Mouse (Mus musculus) NIH3T3 (cell line): Measurements from ENCODE around the gene Itm2b.

Source experiments
- DNase-seq: peaks from one replicate; pipeline ENCODE4 v3.0.0-alpha.2; 2012; ENCODE audit warnings: low read depth

Itm2b gene

DNA sequence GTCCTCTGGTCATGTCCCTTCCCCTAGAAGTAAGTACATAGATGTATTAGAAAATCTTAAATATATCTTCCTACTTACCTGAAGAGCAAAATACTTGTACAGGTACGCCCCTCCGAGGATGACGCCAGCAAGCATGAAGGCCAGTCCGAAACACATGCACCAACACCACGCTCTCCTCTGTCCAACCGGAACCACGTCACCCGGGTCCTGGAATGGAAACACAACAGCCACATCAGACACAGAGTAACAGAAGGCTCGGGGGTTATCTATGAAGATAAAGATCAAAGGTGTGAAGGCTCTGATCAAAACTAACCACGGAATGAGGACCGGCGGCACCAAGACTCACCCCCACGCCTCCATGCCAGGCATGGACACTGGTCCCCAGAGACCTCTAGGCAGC lies 16.9 kb downstream of the Itm2b start:
- no peak for DNase-seq

- no peak for DNase-seq
Observed at GRCm38 (mm10) chr14:73366278-73366677, 18.8 kb downstream of the Itm2b start.

- DNase-seq = no peak
Observed at GRCm38 (mm10) chr14:73363782-73364181, 21.3 kb downstream of the Itm2b start.

GRCm38 (mm10) chr14:73354700-73355099 lies 30.4 kb downstream of the Itm2b start:
- no peak for DNase-seq

DNA sequence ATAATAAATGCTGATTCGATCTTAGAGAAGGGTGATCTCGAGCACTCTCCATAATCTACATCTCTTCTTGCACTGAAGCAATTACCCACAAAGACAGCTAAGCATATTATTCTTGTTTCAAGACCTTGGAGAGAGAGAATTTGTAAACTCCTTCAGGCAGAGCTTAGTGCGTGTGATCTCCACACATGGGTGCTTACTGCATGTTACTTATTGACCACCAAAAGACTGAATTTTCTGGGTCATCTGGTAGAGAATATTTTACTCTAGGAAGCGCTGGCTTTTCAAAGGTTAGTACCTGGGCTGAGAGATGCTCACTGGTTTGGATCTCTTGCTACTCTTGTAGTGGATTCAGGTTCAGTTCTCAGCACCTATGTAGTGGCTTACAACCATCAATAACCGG lies 34.0 kb downstream of the Itm2b start:
- no peak for DNase-seq

DNA sequence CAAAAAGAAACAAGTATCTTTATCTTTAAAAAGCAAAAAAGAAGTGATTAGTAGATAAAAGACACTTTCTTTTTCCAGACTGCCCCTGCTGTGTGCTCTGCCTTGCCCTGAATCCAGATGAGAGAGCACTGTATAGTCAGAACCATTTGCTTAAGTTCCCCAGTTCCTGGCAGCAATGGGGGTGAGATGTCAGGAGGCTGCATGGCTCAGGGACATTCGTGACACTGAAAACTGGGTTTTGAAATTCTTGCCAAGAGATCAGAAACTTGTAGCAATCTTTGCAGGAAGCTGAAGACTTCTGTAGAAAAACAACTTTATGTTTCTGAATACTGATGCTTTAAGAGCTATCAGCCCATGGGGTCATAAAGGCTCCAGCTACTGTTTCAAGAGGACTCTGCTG lies 35.1 kb downstream of the Itm2b start:
- no peak for DNase-seq

- DNase-seq = no peak
Observed at GRCm38 (mm10) chr14:73349061-73349670, 35.9 kb downstream of the Itm2b start.

- DNase-seq = no peak
Observed at GRCm38 (mm10) chr14:73347302-73347701, 37.8 kb downstream of the Itm2b start.

DNA sequence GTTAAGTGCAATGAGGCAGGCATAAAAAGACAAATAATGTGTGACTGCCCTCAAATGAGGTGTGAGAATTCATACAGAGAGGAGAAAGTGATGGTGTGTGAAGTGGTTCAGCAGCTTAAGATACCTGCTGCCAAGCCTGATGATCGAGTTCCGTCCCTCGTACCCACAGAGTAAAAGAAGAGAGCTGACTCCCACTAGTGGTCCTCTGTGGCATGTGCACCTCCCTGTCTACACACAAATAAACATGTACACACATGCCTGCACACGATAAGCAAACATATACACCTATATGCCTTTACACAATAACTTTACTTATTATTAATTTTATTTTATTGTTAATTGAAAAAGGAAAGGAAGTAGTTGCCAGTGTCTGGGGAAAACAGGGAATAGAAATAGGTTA lies 39.5 kb downstream of the Itm2b start:
- no peak for DNase-seq

DNA sequence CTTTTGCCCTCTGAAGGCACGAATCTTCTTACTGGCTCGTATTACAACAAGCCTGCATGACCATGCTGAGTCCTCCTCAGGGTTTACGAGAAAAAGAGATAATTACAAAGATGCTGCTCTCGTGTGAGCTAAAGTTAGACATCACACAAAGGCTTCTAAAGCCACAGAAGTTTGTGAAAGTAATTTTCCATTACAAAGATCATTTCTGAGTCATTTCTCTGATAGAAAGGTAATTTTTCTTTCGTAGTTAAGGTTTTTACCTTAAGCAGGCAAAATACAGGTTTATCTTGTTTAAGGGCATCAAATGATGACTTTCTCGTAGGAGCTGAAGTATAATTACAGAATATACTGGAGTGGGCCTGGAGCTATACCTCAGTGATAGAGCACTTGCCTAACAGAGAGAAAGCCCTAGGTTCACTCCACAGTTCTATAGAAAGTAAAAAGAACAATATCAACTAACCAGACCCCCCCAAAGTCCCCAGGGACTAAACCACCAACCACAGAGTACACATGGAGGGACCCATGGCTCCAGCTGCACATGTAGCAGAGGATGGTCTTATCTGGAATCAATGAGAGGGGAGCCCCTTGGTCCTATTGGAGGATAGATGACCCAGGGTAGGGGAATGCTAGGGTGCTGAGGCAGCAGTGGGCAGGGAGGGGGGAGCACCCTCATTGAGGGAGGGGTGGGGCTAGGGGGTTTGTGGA lies 44.9 kb downstream of the Itm2b start:
- DNase-seq = no peak

DNA sequence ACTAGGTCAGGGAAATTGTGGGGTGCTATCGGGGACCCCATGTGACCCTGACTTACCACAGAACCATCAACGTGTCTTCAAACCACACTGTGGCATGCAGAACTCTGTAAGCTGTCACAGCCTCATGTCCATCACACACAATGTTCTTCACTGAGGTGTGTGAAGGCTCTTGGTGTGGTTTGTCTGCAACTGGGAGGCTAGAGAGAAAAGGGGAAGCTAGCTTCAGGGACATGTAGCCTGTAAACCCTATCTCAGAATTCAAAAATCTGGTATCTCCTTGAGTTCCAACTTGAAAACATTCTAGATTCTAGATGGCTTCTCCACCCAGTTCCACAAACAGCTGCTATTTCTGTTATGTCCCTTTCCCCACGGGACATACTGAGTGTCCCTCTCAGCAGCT lies 45.5 kb downstream of the Itm2b start:
- no peak for DNase-seq

- DNase-seq = no peak
Observed at GRCm38 (mm10) chr14:73336316-73337080, 48.6 kb downstream of the Itm2b start.

DNA sequence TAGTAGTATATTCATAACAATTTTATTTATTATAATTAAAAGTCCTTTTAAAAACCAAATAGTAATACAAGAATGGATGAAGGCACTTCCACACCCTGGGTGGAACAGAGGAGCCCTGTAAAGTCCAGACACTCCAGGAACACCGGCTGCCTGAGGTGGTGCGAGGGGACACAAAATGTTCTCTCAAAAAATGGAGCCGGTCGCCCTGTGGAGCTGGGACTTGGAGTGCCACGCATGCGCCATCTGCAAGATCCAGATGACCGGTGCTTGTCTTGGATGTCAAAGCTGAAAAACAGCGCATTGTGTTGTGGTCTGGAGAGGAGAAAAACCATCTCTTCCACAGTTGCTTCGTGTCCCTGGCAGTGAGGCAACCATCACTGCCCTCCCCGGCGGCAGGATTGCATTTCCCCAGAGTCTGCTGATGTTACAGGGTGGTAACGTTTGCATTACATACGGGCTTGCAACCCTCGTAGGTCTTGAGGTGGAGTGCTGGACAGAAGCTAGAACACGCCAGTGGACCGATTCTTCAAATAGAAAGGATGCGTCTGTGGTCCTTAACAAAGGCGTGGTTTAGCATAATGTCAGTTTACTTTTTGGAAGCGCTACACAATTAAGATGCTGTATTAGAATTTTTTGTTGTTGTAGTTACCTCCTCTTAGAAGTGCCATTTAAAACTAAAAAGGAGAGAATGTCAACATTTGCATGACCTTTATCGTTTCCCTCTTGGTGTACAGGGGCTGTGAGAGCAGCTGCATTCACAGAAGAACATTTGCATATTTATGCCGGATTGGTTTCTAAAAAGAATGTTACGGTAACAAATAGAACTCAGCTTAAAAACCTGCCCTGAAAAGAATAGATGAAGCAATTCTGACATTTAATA lies 49.9 kb downstream of the Itm2b start:
- DNase-seq = no peak

DNA sequence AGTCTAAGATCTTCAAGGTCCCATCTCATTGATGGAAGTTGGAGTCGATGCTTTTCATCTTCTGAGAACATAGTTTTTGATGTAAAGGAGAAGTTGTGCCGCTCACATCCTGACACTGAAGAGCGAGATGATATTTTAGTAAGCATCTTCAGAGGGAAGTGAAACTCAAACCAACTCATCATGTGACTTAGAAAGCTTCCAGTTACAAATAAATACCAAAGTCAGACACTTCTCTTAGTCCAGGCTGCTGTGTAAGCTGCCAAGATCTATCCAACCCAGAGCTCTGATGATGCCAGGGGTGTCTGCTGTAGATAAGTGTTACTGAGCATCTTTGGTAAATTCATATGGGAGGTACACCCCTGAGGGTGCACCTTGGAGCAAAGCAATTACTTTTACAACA lies 51.2 kb downstream of the Itm2b start:
- no peak for DNase-seq

DNA sequence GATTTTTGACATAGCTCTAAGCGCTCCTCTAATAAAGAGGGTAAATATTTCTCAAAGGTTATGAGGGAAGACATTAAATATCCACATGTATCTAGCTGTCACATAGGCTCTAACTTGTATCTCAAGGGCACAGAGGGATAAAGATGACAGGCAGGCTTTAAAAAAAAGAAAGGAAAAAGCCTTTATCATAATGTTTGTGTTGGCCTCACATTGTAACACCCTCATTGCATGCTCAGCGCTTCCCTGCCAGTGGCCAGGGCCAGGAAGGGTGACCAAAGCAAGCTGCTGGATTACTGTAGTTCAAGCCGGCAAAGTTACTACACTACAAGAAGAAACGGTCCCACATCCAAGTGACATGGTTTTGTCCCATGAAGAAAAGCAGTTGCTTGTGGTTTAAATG lies 53.7 kb downstream of the Itm2b start:
- DNase-seq = no peak

DNA sequence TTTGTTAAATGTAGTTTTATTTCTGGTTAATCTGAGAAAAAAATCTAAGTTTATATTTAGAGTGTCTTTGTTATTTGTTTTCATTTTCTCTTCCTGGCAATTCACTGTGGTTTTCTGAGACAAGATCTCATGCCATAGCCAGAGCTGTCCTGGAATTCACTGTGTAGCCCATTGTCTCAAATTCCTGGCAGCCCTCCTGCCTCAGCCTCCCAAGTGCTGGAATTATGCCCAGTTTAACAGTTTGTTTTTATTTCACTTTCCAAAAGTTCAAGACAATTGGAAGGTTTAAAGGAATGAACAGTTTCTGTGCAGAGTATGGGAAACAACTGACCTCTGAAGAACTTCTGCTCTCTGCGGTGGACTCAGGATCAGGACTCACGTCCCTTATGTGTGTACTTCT lies 55.2 kb downstream of the Itm2b start:
- DNase-seq = peak; percentile 70

- peak; percentile 5 for DNase-seq
Observed at GRCm38 (mm10) chr14:73326511-73326910, 58.6 kb downstream of the Itm2b start.

DNA sequence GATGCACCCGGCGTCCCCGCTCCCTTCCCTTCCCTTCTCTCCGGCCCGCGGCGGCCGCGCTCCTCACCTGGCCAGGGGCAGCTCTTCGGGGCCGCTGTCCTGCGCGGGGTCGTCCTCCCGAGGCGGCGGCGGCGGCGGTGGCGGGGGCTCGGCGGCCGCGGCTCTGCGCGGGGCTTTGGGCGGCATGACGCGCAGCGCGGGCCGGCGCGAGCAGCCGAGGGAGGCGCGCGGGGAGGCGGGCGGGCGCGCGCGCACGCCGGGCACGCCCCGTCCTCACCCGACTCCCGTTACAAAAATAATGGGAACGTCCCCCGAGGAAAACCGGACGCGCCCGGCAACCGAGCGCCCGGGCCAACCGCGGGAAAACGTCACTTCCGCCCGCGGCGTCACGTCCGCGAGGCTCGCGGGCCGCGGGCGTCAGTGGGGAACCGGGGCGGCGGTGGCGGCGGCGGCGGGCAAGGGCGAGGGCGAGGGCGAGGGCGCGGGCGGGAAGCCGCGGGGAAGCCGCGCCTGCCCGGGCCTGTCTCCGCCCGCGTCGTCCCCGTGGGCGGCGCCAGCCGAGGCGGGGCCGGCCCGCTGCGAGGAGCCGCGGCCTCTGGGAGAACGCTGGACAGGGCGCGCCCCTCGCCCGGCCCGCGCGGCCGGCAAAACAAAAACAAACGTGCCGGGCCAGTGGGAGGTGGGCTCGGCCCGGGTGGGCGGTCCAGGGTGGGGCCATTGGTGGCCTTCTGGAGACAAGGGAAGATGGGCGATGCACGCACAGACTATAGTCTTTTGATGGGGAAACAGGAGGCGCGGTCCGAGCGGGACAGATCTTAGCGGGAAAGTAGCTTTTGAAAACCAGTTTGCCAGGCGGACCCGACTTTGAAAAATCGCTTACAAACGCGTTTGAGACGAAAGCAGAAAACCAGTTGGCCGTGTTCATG lies 59.4 kb downstream of the Itm2b start, which contains the start of gene Rb1:
TSS of gene Rb1 (minus strand) at position 367 of the 926 bp plus-strand sequence.
- peak; percentile 83 for DNase-seq

DNA sequence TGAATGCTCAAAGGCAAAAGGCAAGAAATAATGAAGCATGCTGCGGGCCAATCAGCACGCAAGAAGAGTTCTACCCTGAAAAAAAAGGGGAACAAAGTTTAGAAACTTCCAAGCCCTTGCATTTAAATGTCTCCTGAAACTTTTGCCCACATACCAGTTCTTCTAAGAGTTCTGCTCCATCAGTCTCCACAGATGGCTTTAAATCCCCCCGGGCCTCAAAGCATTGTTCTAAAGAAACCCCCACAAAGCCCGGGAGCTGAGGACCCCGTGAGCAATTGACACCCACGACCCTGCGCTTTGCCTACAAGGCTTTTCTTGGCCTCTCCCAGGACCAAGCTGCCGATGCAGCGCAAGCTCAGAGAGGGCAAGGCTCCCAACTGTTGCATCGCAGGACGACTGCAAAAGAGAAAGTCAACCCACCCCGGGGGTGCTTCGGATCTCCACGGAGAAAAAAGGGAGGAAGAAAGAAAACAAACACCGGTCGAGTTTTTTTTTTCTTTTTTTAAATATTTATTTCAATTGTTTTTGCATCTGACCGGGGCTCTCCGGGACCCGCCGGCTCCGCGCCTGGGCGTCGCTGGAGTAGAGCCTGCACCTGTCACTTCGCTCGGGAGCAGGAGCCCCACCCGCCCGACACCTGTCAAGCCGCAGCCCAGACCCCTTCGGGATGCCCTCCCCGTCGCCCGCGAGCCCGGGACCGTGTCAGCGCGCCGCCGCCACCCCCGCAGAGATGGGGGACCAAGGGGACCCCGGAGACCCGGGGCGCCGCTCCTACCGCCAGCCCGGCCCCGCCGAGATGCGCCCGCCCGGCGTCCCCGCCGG lies 60.2 kb downstream of the Itm2b start:
- peak; percentile 32 for DNase-seq

- no peak for DNase-seq
Observed at GRCm38 (mm10) chr14:73323965-73324364, 61.1 kb downstream of the Itm2b start.
